Mouse (Mus musculus): ENCODE results near the gene Ripor1.

DNA sequence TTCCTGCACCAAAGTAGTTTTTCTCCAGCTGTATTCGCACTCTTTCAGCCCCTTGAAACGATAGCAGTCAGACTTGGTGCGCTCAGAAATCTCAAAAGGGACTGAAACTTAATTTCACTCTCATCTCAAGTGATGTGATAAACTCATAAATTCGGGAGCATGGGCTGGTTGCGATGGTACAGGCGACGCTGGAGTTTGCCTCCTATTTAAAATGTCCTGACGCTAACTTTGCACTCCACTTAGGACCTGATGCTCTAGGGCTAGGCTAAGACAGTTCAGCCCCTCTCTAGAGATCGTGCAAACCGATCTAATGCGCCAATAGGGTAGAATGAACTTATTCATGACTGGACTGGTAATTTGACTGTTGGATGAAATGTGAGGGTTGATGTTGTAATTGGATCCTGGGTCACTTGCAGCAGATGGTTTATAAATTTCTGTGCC is 32.6 kb downstream of the Ripor1 start:
- no peak for TF ChIP-seq CTCF (IDR thresholded peaks at IDR 0.05; ENCODE audit: low read depth)
- TF ChIP-seq EP300 (IDR thresholded peaks at IDR 0.05; ENCODE audit: low read depth) = no peak
